Mouse (Mus musculus) spleen, adult 2 months (tissue): ENCODE measurements around the gene Ahdc1.

Source experiments
- CTCF ChIP-seq: fragments of 200-500 bp; IDR thresholded peaks from 2 replicates; pipeline ENCODE4 v1.5.1; 2011; ENCODE audit warnings: mild to moderate bottlenecking, inconsistent platforms; ENCODE audit not compliant: insufficient read depth, insufficient read length, insufficient replicate concordance; ENCODE audit errors: extremely low read depth
- POLR2A ChIP-seq: fragments of 200-500 bp; IDR thresholded peaks from 2 replicates; pipeline ENCODE4 v1.6.1; 2011; ENCODE audit warnings: low read depth, low read length, inconsistent platforms

GRCm38 (mm10) chr4:133090276-133090719 is 79.2 kb downstream of the Ahdc1 start:
- TF ChIP-seq CTCF = no peak
- TF ChIP-seq POLR2A = no peak
